Comparison of ENCODE assay signal across 24 mouse cellular contexts in the genomic region with DNA sequence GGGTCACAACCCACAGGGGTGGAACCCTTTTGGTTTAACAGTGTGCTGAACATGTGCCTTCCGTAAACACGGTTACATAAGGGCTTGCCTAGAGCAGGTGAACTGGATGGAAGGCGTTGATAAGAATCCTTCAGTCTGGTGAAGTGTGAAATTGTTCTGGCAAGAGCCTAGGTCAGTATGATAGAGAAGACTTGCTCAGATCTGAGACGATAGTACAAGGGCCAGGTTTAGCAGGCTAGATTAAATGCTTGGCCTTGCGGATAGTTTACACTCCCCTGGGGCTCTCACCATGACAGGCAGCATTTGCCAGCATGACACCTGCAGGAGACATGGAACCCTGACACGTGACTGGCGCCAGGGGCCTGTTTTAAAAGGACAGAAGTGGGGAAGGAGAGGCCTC. TPM values are rescaled to one million over a fixed set of nuclear protein-coding genes. Genes with fewer than 3 reads are reported as not detected.
DNase-seq lines count a peak whose midpoint lies in the region; ATAC-seq and TF ChIP-seq lines count a peak whose summit lies in the region.
"Had no signal": no experiment of that assay in that cellular context is flagged by ENCODE, and none has a peak within 500 bp of the region (broad histone marks: within the 10 kb centered on the region; RNA-seq: fewer than 3 reads in every experiment).

No protein-coding gene starts in this region.

- no peaks in the 10 kb centered on the region for H3K27me3 ChIP-seq in cerebellum, adult 2 months (ENCODE audit: control insufficient read depth, insufficient read depth, low read length)
- H3K27me3 ChIP-seq in heart, postnatal 0 days (ENCODE audit: control insufficient read depth, insufficient read depth, low read length): no peaks in the 10 kb centered on the region
- H3K27me3 ChIP-seq in heart, embryonic 11.5 days (ENCODE audit: control insufficient read depth, insufficient read depth, low read length): no peaks in the 10 kb centered on the region
- H3K27me3 ChIP-seq in kidney, postnatal 0 days (ENCODE audit: insufficient read depth, low read length): no peaks in the 10 kb centered on the region
- no peaks in the 10 kb centered on the region for H3K27me3 ChIP-seq in hindbrain, embryonic 16.5 days (replicated peaks; ENCODE audit: control insufficient read depth, insufficient read depth, low read length)
- H3K27me3 ChIP-seq: embryonic facial prominence, embryonic 15.5 days; forebrain, embryonic 12.5 days; hindbrain, embryonic 15.5 days; limb, embryonic 13.5 days; neural tube, embryonic 12.5 days had no signal

- ATAC-seq in heart, postnatal 0 days (ENCODE audit: insufficient read depth, low read depth): peak; percentile 4; the same call in 1 of the 2 replicates
- no peak for ATAC-seq in heart, embryonic 11.5 days (replicated peaks; ENCODE audit: insufficient number of reproducible peaks, low FRiP score, low TSS enrichment)
- ATAC-seq in kidney, postnatal 0 days (replicated peaks; ENCODE audit: low FRiP score, low read depth): peak; percentile 68; the same call in 1 of the 2 replicates
- ATAC-seq in megakaryocyte, adult 5-6 weeks (ENCODE audit: poor library complexity, severe bottlenecking): no peak
- ATAC-seq in hindbrain, embryonic 16.5 days: no peak
- ATAC-seq: CD4-positive, CD25-positive, alpha-beta regulatory T cell, adult 4 months had no signal

- peaks cover 26% of the 10 kb centered on the region for H3K36me3 ChIP-seq in heart, postnatal 0 days (replicated peaks; ENCODE audit: control insufficient read depth, insufficient read depth, low read length)
- peaks cover 11% of the 10 kb centered on the region for H3K36me3 ChIP-seq in heart, embryonic 11.5 days (ENCODE audit: control insufficient read depth, insufficient read depth, low read length)
- no peaks in the 10 kb centered on the region; the same call in 1 of the 2 replicates for H3K36me3 ChIP-seq in kidney, postnatal 0 days (ENCODE audit: insufficient read depth, low read length)
- H3K36me3 ChIP-seq in hindbrain, embryonic 16.5 days (ENCODE audit: control insufficient read depth, insufficient read depth, low read length): peaks cover 4% of the 10 kb centered on the region; the same call in 1 of the 2 replicates

- TF ChIP-seq EP300 in heart, postnatal 0 days (IDR thresholded peaks at IDR 0.05; ENCODE audit: low read depth): no peak

- 28% methylated on average over 7 of the region's 7 CpGs for WGBS in cerebellum, adult 2 months
- WGBS in heart, postnatal 0 days: 34% methylated on average over 7 of the region's 7 CpGs
- WGBS in heart, embryonic 11.5 days (ENCODE audit: insufficient replicate concordance): 38% methylated on average over 7 of the region's 7 CpGs
- WGBS in kidney, postnatal 0 days: 48% methylated on average over 7 of the region's 7 CpGs
- 62% methylated on average over 7 of the region's 7 CpGs for WGBS in hindbrain, embryonic 16.5 days

- H3K4me1 ChIP-seq in cerebellum, adult 2 months (ENCODE audit: control insufficient read depth, insufficient read depth, low read length): peaks cover 5% of the 10 kb centered on the region; the same call in 1 of the 2 replicates
- H3K4me1 ChIP-seq in heart, postnatal 0 days (ENCODE audit: control insufficient read depth, insufficient read depth): no peaks in the 10 kb centered on the region
- no peaks in the 10 kb centered on the region for H3K4me1 ChIP-seq in heart, embryonic 11.5 days (ENCODE audit: control insufficient read depth, insufficient read depth, low read length)
- no peaks in the 10 kb centered on the region for H3K4me1 ChIP-seq in kidney, postnatal 0 days (replicated peaks; ENCODE audit: insufficient read depth, low read length)
- no peaks in the 10 kb centered on the region for H3K4me1 ChIP-seq in hindbrain, embryonic 16.5 days (ENCODE audit: control insufficient read depth, insufficient read depth, low read depth, low read length)
- H3K4me1 ChIP-seq: embryonic facial prominence, embryonic 15.5 days; forebrain, embryonic 12.5 days; hindbrain, embryonic 15.5 days; limb, embryonic 13.5 days; neural tube, embryonic 12.5 days had no signal

- no peak for TF ChIP-seq POLR2A in cerebellum, adult 2 months (IDR thresholded peaks at IDR 0.05; ENCODE audit: borderline replicate concordance, insufficient read depth, low read length)

- H3K27ac ChIP-seq in cerebellum, adult 2 months (ENCODE audit: insufficient read depth, low read length): peak overlapping the region; percentile 47; the same call in 1 of the 2 replicates
- no peak overlapping the region for H3K27ac ChIP-seq in heart, postnatal 0 days (ENCODE audit: low read depth)
- H3K27ac ChIP-seq in heart, embryonic 11.5 days (ENCODE audit: low read depth, low read length): no peak overlapping the region
- peak overlapping the region; percentile 36; the same call in 1 of the 2 replicates for H3K27ac ChIP-seq in kidney, postnatal 0 days
- H3K27ac ChIP-seq in hindbrain, embryonic 16.5 days (ENCODE audit: low read depth, low read length): no peak overlapping the region
- H3K27ac ChIP-seq: embryonic facial prominence, embryonic 15.5 days; forebrain, embryonic 12.5 days; hindbrain, embryonic 15.5 days; limb, embryonic 13.5 days; liver, embryonic 14.5 days; neural tube, embryonic 12.5 days had no signal

- no peak overlapping the region for H3K4me3 ChIP-seq in cerebellum, adult 2 months (replicated peaks; ENCODE audit: insufficient read depth, low read depth, low read length)
- H3K4me3 ChIP-seq in heart, postnatal 0 days (ENCODE audit: low read depth, low read length): no peak overlapping the region
- H3K4me3 ChIP-seq in heart, embryonic 11.5 days (ENCODE audit: low read depth, low read length): no peak overlapping the region
- no peak overlapping the region for H3K4me3 ChIP-seq in kidney, postnatal 0 days (replicated peaks; ENCODE audit: low read depth, low read length)
- H3K4me3 ChIP-seq in hindbrain, embryonic 16.5 days (ENCODE audit: low read length): no peak overlapping the region
- H3K4me3 ChIP-seq: embryonic facial prominence, embryonic 15.5 days; forebrain, embryonic 12.5 days; hindbrain, embryonic 15.5 days; limb, embryonic 13.5 days; neural tube, embryonic 12.5 days had no signal

- no peak overlapping the region for H3K4me2 ChIP-seq in heart, postnatal 0 days (ENCODE audit: low read depth, low read length)
- H3K4me2 ChIP-seq in heart, embryonic 11.5 days: no peak overlapping the region
- no peak overlapping the region for H3K4me2 ChIP-seq in kidney, postnatal 0 days (ENCODE audit: low read length)
- H3K4me2 ChIP-seq in hindbrain, embryonic 16.5 days (ENCODE audit: low read length): no peak overlapping the region
- H3K4me2 ChIP-seq: embryonic facial prominence, embryonic 15.5 days; forebrain, embryonic 12.5 days; hindbrain, embryonic 15.5 days; limb, embryonic 13.5 days; neural tube, embryonic 12.5 days had no signal

- no peak overlapping the region for H3K9ac ChIP-seq in heart, postnatal 0 days (replicated peaks; ENCODE audit: low read depth, low read length)
- H3K9ac ChIP-seq in heart, embryonic 11.5 days (ENCODE audit: low read depth, low read length): no peak overlapping the region
- no peak overlapping the region for H3K9ac ChIP-seq in kidney, postnatal 0 days (ENCODE audit: low read depth, low read length)
- no peak overlapping the region for H3K9ac ChIP-seq in hindbrain, embryonic 16.5 days (ENCODE audit: low read depth, low read length)
- H3K9ac ChIP-seq: embryonic facial prominence, embryonic 15.5 days; forebrain, embryonic 12.5 days; hindbrain, embryonic 15.5 days; limb, embryonic 13.5 days; liver, embryonic 14.5 days; neural tube, embryonic 12.5 days had no signal

- peak in 1 of 2 experiments; percentile 26 for DNase-seq in cerebellum, adult 2 months
- no peak for DNase-seq in cerebellum, postnatal 36 days
- no peak for DNase-seq in heart, postnatal 0 days (ENCODE audit: low spot score)
- DNase-seq in R1 (ENCODE audit: low read depth, low spot score): peak; percentile 41
- no peak for DNase-seq in kidney, postnatal 0 days (ENCODE audit: low spot score)
- DNase-seq: adrenal gland, postnatal 25 days; gastrocnemius, postnatal 14 days; lung, postnatal 10 days; right cerebral cortex, postnatal 25 days had no signal

- H3K9me3 ChIP-seq in heart, postnatal 0 days (replicated peaks; ENCODE audit: control insufficient read depth, low read length): no peaks in the 10 kb centered on the region
- no peaks in the 10 kb centered on the region for H3K9me3 ChIP-seq in heart, embryonic 11.5 days (replicated peaks; ENCODE audit: control insufficient read depth, low read length)
- H3K9me3 ChIP-seq in kidney, postnatal 0 days (replicated peaks; ENCODE audit: low read length): no peaks in the 10 kb centered on the region
- no peaks in the 10 kb centered on the region for H3K9me3 ChIP-seq in hindbrain, embryonic 16.5 days (ENCODE audit: control insufficient read depth, low read length)
- H3K9me3 ChIP-seq: embryonic facial prominence, embryonic 15.5 days; forebrain, embryonic 12.5 days; hindbrain, embryonic 15.5 days; limb, embryonic 13.5 days; neural tube, embryonic 12.5 days had no signal

- TF ChIP-seq CTCF in cerebellum, adult 2 months (IDR thresholded peaks at IDR 0.05; ENCODE audit: borderline replicate concordance, insufficient read depth, low read depth, low read length): no peak
- TF ChIP-seq CTCF in heart, postnatal 0 days (IDR thresholded peaks at IDR 0.05; ENCODE audit: low read depth): no peak
- TF ChIP-seq CTCF in kidney, postnatal 0 days (IDR thresholded peaks at IDR 0.05; ENCODE audit: low read depth): no peak

RNA-seq across cellular contexts. Expression of a gene that starts 20.1 kb away (rescaled TPM):
- 54.6 and 58.3 TPM in 2 replicates for polyA plus RNA-seq in cerebellum, adult 2 months (2012; rRNA removed)
- 35.0 and 54.1 TPM in 2 replicates for total RNA-seq in heart, postnatal 0 days (2014; rRNA removed; ENCODE audit: low replicate concordance)
- polyA plus RNA-seq in heart, postnatal 0 days (2015; fragmentation: Nextera tagmentation; extraction: Ambion mirVana): 102 and 103 TPM in 2 replicates
- 94.3 and 99.3 TPM in 2 replicates for polyA plus RNA-seq in heart, embryonic 11.5 days (2014; fragmentation: Nextera tagmentation; extraction: Ambion mirVana)
- 109 and 116 TPM in 2 replicates for polyA plus RNA-seq in kidney, postnatal 0 days (2015; fragmentation: Nextera tagmentation; extraction: Ambion mirVana)
- total RNA-seq in megakaryocyte, adult 5-6 weeks (2015): 68.8 and 77.3 TPM in 2 replicates
- 38.8 and 40.5 TPM in 2 replicates for total RNA-seq in megakaryocyte, adult 5-6 weeks (2017)
- polyA plus RNA-seq in hindbrain, embryonic 16.5 days (2015; fragmentation: Nextera tagmentation; extraction: Ambion mirVana): 68.9 and 72.9 TPM in 2 replicates

RNA-seq across cellular contexts. Expression of a gene that starts 20.5 kb away (rescaled TPM):
- polyA plus RNA-seq in cerebellum, adult 2 months (2012; rRNA removed): 25.3 and 31.5 TPM in 2 replicates
- 68.6 and 85.5 TPM in 2 replicates for total RNA-seq in heart, postnatal 0 days (2014; rRNA removed; ENCODE audit: low replicate concordance)
- polyA plus RNA-seq in heart, postnatal 0 days (2015; fragmentation: Nextera tagmentation; extraction: Ambion mirVana): 48.4 and 48.7 TPM in 2 replicates
- polyA plus RNA-seq in heart, embryonic 11.5 days (2014; fragmentation: Nextera tagmentation; extraction: Ambion mirVana): 25.6 and 31.9 TPM in 2 replicates
- polyA plus RNA-seq in kidney, postnatal 0 days (2015; fragmentation: Nextera tagmentation; extraction: Ambion mirVana): 30.3 and 31.6 TPM in 2 replicates
- 1.4 and 5.3 TPM in 2 replicates for total RNA-seq in megakaryocyte, adult 5-6 weeks (2015)
- total RNA-seq in megakaryocyte, adult 5-6 weeks (2017): 12.9 and 20.2 TPM in 2 replicates
- 21.7 and 29.0 TPM in 2 replicates for polyA plus RNA-seq in hindbrain, embryonic 16.5 days (2015; fragmentation: Nextera tagmentation; extraction: Ambion mirVana)

RNA-seq across cellular contexts. Expression of a gene that starts 36.2 kb away (rescaled TPM):
- polyA plus RNA-seq in cerebellum, adult 2 months (2012; rRNA removed): not detected in 2 replicates
- total RNA-seq in heart, postnatal 0 days (2014; rRNA removed; ENCODE audit: low replicate concordance): not detected in 2 replicates
- not detected in 2 replicates for polyA plus RNA-seq in heart, postnatal 0 days (2015; fragmentation: Nextera tagmentation; extraction: Ambion mirVana)
- not detected in 2 replicates for polyA plus RNA-seq in heart, embryonic 11.5 days (2014; fragmentation: Nextera tagmentation; extraction: Ambion mirVana)
- not detected in 2 replicates for polyA plus RNA-seq in kidney, postnatal 0 days (2015; fragmentation: Nextera tagmentation; extraction: Ambion mirVana)
- not detected in 2 replicates for total RNA-seq in megakaryocyte, adult 5-6 weeks (2015)
- total RNA-seq in megakaryocyte, adult 5-6 weeks (2017): not detected in 2 replicates
- polyA plus RNA-seq in hindbrain, embryonic 16.5 days (2015; fragmentation: Nextera tagmentation; extraction: Ambion mirVana): not detected in 2 replicates
- total RNA-seq: adrenal gland, postnatal 25 days; gastrocnemius, postnatal 14 days; heart, postnatal 25 days; left cerebral cortex, adult 8-10 months had no signal
- polyA plus RNA-seq: CD4-positive, CD25-positive, alpha-beta regulatory T cell, adult 4 months; cortical plate, adult 2 months; embryonic facial prominence, embryonic 15.5 days; forebrain, embryonic 12.5 days; hindbrain, embryonic 15.5 days; limb, embryonic 13.5 days; neural tube, embryonic 12.5 days; stomach, embryonic 16.5 days; thymus, postnatal 0 days had no signal

RNA-seq across cellular contexts. Expression of a gene that starts 54.0 kb away (rescaled TPM):
- polyA plus RNA-seq in cerebellum, adult 2 months (2012; rRNA removed): 69.7 and 78.5 TPM in 2 replicates
- 137 and 180 TPM in 2 replicates for total RNA-seq in heart, postnatal 0 days (2014; rRNA removed; ENCODE audit: low replicate concordance)
- 60.8 and 62.1 TPM in 2 replicates for polyA plus RNA-seq in heart, postnatal 0 days (2015; fragmentation: Nextera tagmentation; extraction: Ambion mirVana)
- 145 and 157 TPM in 2 replicates for polyA plus RNA-seq in heart, embryonic 11.5 days (2014; fragmentation: Nextera tagmentation; extraction: Ambion mirVana)
- 97.2 and 99.1 TPM in 2 replicates for polyA plus RNA-seq in kidney, postnatal 0 days (2015; fragmentation: Nextera tagmentation; extraction: Ambion mirVana)
- total RNA-seq in megakaryocyte, adult 5-6 weeks (2015): 107 and 111 TPM in 2 replicates
- total RNA-seq in megakaryocyte, adult 5-6 weeks (2017): 93.2 and 110 TPM in 2 replicates
- polyA plus RNA-seq in hindbrain, embryonic 16.5 days (2015; fragmentation: Nextera tagmentation; extraction: Ambion mirVana): 104 and 116 TPM in 2 replicates

Comparison
In these comparisons a context has a peak if more than half of its experiments do, and no peak if none do; other contexts are left out.
1. ATAC-seq: peak in heart, postnatal 0 days (single experiment) and kidney, postnatal 0 days (single experiment); none in heart, embryonic 11.5 days (single experiment), megakaryocyte, adult 5-6 weeks (single experiment) and hindbrain, embryonic 16.5 days (single experiment).
2. H3K27ac ChIP-seq: peak in cerebellum, adult 2 months (single experiment) and kidney, postnatal 0 days (single experiment); none in heart, postnatal 0 days (single experiment), heart, embryonic 11.5 days (single experiment) and hindbrain, embryonic 16.5 days (single experiment).